Mouse (Mus musculus) forebrain, embryonic 13.5 days (tissue): ENCODE data around the gene Rtl6. TPM values are rescaled to one million over a fixed set of nuclear protein-coding genes. Genes with fewer than 3 reads are reported as not detected.

Experiments
- ATAC-seq: fragments of 200-750 bp; cut with Nextera tagmentation; 2 replicates; pipeline ENCODE4 v1.8.0; 2017
- H3K27ac ChIP-seq: fragments of 300-500 bp; sonication (generic); 2 replicates; pipeline ENCODE4 v1.5.1; 2015; ENCODE audit warnings: inconsistent platforms, mild to moderate bottlenecking, moderate library complexity
- H3K27me3 ChIP-seq: fragments of 300-500 bp; sonication (generic); 2 replicates; pipeline ENCODE4 v1.6.1; 2015; ENCODE audit warnings: mild to moderate bottlenecking, inconsistent platforms
- H3K36me3 ChIP-seq: fragments of 300-500 bp; sonication (generic); 2 replicates; pipeline ENCODE4 v1.6.1; 2015; ENCODE audit warnings: mild to moderate bottlenecking, inconsistent platforms; ENCODE audit not compliant: poor library complexity, severe bottlenecking
- H3K4me1 ChIP-seq: fragments of 300-500 bp; sonication (generic); 2 replicates; pipeline ENCODE4 v1.6.1; 2015; ENCODE audit warnings: inconsistent platforms
- H3K4me2 ChIP-seq: fragments of 300-500 bp; sonication (generic); 2 replicates; pipeline ENCODE4 v1.6.1; 2015; ENCODE audit warnings: inconsistent platforms, mild to moderate bottlenecking, moderate library complexity
- H3K4me3 ChIP-seq: fragments of 300-500 bp; sonication (generic); 2 replicates; pipeline ENCODE4 v1.5.1; 2015; ENCODE audit warnings: mild to moderate bottlenecking, inconsistent platforms
- H3K9ac ChIP-seq: fragments of 300-500 bp; sonication (generic); 2 replicates; pipeline ENCODE4 v1.6.1; 2015; ENCODE audit warnings: mild to moderate bottlenecking, inconsistent platforms
- H3K9me3 ChIP-seq: fragments of 300-500 bp; sonication (generic); replicated peaks from 2 replicates; pipeline ENCODE4 v1.6.1; 2016; ENCODE audit warnings: inconsistent platforms
- WGBS: fragments of 180-500 bp; shearing (Covaris S2); methylation state at CpG from one replicate; pipeline ENCODE4 v1.1.7; 2015; 5-methylcytosine and 5-hydroxymethylcytosine counted together
- polyA plus RNA-seq: library from polyadenylated mRNA; unstranded; fragments of >200 nt; fragmentation: Nextera tagmentation; extraction: Ambion mirVana; gene quantifications from 2 replicates; pipeline ENCODE4 v1.2.1, GENCODE M21; 2015

The Rtl6 gene
- polyA plus RNA-seq, 1 experiment from 2014 or later = 43.5 TPM

DNA sequence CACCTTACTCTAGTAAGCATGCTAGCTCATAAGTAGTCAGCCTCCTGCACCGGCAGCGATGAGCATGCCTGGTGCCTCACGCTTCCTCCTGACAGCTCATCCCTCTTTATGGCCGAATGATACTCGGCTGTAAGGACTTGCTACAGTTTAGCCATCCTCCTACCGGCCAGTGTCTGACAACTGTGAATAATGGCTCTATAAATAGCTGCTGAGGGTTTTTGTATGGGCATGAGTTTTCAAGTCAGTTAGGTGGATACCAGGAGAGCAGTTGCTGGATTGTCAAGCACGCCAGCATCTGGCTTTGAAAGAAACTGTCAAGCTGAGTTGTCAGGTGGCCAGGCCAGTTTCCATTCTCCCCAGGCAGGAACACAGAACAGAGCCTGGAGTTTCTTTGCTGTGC lies 52.7 kb downstream of the Rtl6 start:
- no peak overlapping the region for H3K4me2 ChIP-seq
- no peaks in the 10 kb centered on the region for H3K27me3 ChIP-seq
- H3K9ac ChIP-seq = no peak overlapping the region
- H3K4me1 ChIP-seq = peaks cover 26% of the 10 kb centered on the region
- WGBS = 45% methylated on average over 7 of the region's 7 CpGs
- no peak for ATAC-seq
- 0 out of 2 replicates have a peak overlapping the region, but pooled peaks have one; percentile 2 for H3K27ac ChIP-seq
- H3K4me3 ChIP-seq = no peak overlapping the region
- no peaks in the 10 kb centered on the region for H3K9me3 ChIP-seq
- H3K36me3 ChIP-seq = no peaks in the 10 kb centered on the region

Other genes starting within 250 kb of the Rtl6 start
- gene Parvg, start 233.8 kb downstream of the Rtl6 start, polyA plus RNA-seq = 0.64 and 0.66 TPM in 2 replicates
- 6.1 TPM in 2 replicates for gene Shisal1, start 110.7 kb downstream of the Rtl6 start, polyA plus RNA-seq
- 7.0 and 8.0 TPM in 2 replicates for gene Prr5, start 111.8 kb upstream of the Rtl6 start, polyA plus RNA-seq
- gene Arhgap8, start 162.2 kb upstream of the Rtl6 start, polyA plus RNA-seq = 0.11 and 0.34 TPM in 2 replicates